Mouse (Mus musculus) left cerebral cortex, adult 2 months (tissue): Measurements from ENCODE around the gene Tmem145. TPM values are rescaled to one million over a fixed set of nuclear protein-coding genes. Genes with fewer than 3 reads are reported as not detected.

Source experiments
- DNase-seq, 2 experiments: peaks; one replicate each; pipeline ENCODE4 v3.0.0; 2021 to 2022; ENCODE audit warnings: low spot score in 2 of 2, mixed read lengths in 1 of 2; ENCODE audit errors: extremely low spot score in 1 of 2
- H3K27ac ChIP-seq: fragments of 200-600 bp; 2 replicates; pipeline ENCODE4 v1.8.1; 2022
- H3K4me3 ChIP-seq: fragments of 200-600 bp; 2 replicates; pipeline ENCODE4 v1.8.1; 2022
- CTCF ChIP-seq: fragments of 200-600 bp; IDR thresholded peaks from 2 replicates; pipeline ENCODE4 v1.8.1; 2022; ENCODE audit warnings: antibody characterized with exemption, mild to moderate bottlenecking, moderate library complexity
- intact Hi-C: fragments of 180-260 bp; cut with DNase I; formaldehyde crosslinking; loops from one replicate; pipeline ENCODE4 v1.15.1; 2025
- total RNA-seq, 2 experiments: library from RNA; stranded (reverse); gene quantifications; 2 replicates each; pipeline ENCODE4 v1.2.3; 2021

Gene Tmem145
- total RNA-seq, 2 experiments from 2014 or later = 51.8 to 59.3 TPM

- H3K4me3 ChIP-seq = no peak overlapping the region
- H3K27ac ChIP-seq = no peak overlapping the region
- intact Hi-C loops = no loop called here
- no peak for TF ChIP-seq CTCF
- DNase-seq = no peak
Observed at GRCm38 (mm10) chr7:25348861-25349260, 43.0 kb downstream of the Tmem145 start.

- H3K27ac ChIP-seq = no peak overlapping the region
- no peak; the same call in 1 of the 2 replicates for TF ChIP-seq CTCF
- intact Hi-C loops = no loop called here
- DNase-seq = no peak
- H3K4me3 ChIP-seq = no peak overlapping the region
Observed at GRCm38 (mm10) chr7:25358721-25359206, 52.9 kb downstream of the Tmem145 start.

GRCm38 (mm10) chr7:25363151-25363550 is 57.2 kb downstream of the Tmem145 start:
- intact Hi-C loops = no loop called here
- Histone ChIP-seq H3K27ac (no peak overlapping the region), H3K4me3 (no peak overlapping the region)
- TF ChIP-seq CTCF = peak; percentile 39
- DNase-seq = no peak

- Histone ChIP-seq H3K27ac (no peak overlapping the region), H3K4me3 (no peak overlapping the region)
- intact Hi-C loops = no loop called here
- TF ChIP-seq CTCF = no peak
- DNase-seq = no peak
Observed at GRCm38 (mm10) chr7:25363632-25364031, 57.7 kb downstream of the Tmem145 start.

Other genes with a start within 250 kb of the Tmem145 start
- gene Grik5, start 233.8 kb upstream of the Tmem145 start, total RNA-seq = 100 to 1,000 TPM; 207 to 218 TPM
- gene Zfp574, start 233.5 kb upstream of the Tmem145 start, total RNA-seq = 10 to 100 TPM; 37.1 to 37.7 TPM
- 10 to 100 TPM; 12.5 to 14.0 TPM for gene Pou2f2, start 126.4 kb upstream of the Tmem145 start, total RNA-seq
- 10 to 100 TPM; 23.9 to 26.3 TPM for gene Dedd2, start 85.5 kb upstream of the Tmem145 start, total RNA-seq
- gene Zfp526, start 84.7 kb upstream of the Tmem145 start, total RNA-seq = 10 to 100 TPM; 10.6 to 11.2 TPM
- 100 to 1,000 TPM; 215 to 220 TPM for gene Gsk3a, start 68.3 kb upstream of the Tmem145 start, total RNA-seq
- gene Erf, start 55.3 kb upstream of the Tmem145 start, total RNA-seq = 10 to 100 TPM; 61.5 to 68.2 TPM
- 100 to 1,000 TPM; 215 to 228 TPM for gene Cic, start 38.4 kb upstream of the Tmem145 start, total RNA-seq
- gene Pafah1b3, start 8.1 kb upstream of the Tmem145 start, total RNA-seq = 10 to 100 TPM; 27.9 to 34.2 TPM
- under 1 TPM in 1 of 2 experiments, not detected in 1; 0.27 TPM for gene Prr19, start 4.7 kb upstream of the Tmem145 start, total RNA-seq
- 100 to 1,000 TPM; 110 to 115 TPM for gene Megf8, start 11.1 kb downstream of the Tmem145 start, total RNA-seq
- not detected for gene Cnfn, start 63.6 kb downstream of the Tmem145 start, total RNA-seq
- gene Lipe, start 92.6 kb downstream of the Tmem145 start, total RNA-seq = 1 to 10 TPM; 7.5 to 7.8 TPM
- not detected for gene Cxcl17, start 106.8 kb downstream of the Tmem145 start, total RNA-seq
- 1 to 10 TPM; 3.1 to 4.1 TPM for gene Ceacam1, start 171.5 kb downstream of the Tmem145 start, total RNA-seq
- under 1 TPM; 0.35 to 0.68 TPM for gene Ceacam2, start 233.8 kb downstream of the Tmem145 start, total RNA-seq